Mouse (Mus musculus) c-Kit-positive CD71-positive TER-119-negative erythroid progenitor cells, embryonic 14.5 days (primary cell): Measurements from ENCODE around the gene Ifih1.
A peak's percentile ranks its signal among the peaks of the same experiment; 100 is the strongest.

ENCODE experiments used
- DNase-seq: peaks from one replicate; pipeline ENCODE4 v3.0.0-alpha.2; 2013; ENCODE audit warnings: low read depth

The Ifih1 gene

DNA sequence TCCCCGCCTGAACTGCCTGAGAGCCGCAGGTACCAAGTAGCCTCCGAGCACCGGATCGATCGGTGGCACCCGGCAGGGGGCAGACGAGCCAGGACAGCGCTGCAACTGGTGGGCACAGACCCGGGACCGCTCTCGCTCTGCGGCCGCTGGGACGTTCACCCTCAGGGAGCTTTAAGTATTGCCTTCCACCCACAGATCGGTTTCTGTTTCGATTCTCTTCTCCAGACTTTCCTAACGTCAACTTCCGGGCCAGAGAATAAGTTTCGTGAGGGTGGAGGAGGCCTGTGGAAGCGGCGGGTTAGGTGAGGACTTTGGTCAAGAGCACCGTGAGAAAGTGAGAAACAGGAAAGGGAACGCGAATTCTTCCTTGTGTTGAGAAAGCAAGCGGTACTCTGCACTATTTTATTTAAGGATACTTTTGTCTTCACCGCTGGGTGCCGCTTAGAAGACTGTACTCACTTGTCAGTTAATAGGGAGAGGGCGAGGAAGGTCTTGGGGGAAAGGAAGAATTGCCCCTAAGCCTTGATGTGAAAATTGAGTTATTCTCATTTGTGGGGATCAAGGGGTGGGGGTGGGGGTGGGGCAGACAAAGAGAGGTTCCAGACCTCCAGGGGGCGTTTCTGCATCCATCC, at the start of gene Ifih1:
Gene Ifih1 (minus strand): TSS at position 242 of the 632 bp plus-strand sequence.
- peak; percentile 52 for DNase-seq

DNA sequence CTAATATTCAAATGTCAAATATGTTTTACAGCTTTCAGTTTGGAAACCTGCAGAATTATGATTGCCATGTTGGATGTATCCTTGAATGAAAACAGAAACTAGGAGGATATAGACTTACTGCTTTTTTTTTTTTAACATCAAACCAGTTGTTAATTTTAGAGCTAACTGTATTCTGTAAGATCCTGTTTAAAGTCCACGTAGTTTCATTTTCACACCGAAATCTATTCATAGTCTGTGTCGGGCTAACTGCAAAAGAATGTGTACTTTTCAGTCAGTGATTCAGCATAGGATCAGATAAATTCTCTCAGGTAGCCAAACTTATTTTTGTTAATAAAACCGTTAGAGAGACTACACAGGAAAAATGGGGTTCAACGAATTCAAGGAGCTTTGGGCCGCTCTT, 39.9 kb upstream of the Ifih1 start:
- no peak for DNase-seq

GRCm38 (mm10) chr2:62684989-62685595, 39.0 kb upstream of the Ifih1 start:
- DNase-seq, result no peak

GRCm38 (mm10) chr2:62681667-62682066, 35.6 kb upstream of the Ifih1 start:
- DNase-seq, result no peak

DNA sequence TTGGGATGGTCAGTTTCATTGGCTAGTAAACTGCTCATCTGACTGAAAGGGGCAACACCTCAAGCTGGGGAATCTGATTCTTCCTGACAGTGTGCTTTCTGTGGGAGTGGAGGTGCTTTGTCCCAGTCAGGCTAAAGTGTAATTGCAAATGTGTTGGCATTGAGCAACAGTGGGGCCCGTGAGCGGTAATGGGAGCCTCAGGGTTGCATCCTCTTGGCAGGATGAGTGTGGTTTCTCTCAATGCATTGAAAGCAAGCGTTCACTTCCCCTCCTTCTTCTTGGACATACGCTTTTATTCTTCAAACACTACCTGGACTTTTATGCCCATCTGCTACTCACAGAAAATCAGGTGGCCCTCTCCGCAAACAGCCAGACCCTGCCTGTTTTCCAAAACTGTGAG, 26.7 kb upstream of the Ifih1 start:
- DNase-seq, result no peak

DNA sequence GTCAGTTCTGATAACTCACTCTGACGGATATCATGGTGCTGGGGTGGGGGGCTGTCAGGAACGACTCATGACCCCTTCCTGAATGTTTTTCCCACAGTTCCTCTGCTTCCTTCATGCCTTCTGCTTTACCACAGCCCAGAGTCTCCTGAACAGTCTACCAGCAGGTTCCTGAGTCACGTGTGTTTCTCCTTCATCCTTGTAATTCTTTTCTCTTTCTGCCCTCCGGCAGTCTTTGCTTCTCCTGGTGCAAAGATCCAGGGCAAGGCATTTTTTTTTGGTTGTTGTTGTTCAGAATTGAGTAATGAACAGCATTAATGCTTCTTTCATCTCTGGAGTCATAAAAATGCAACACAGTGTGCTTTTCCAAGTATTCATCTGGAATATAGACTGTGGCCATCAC, 24.7 kb upstream of the Ifih1 start:
- DNase-seq, result no peak

DNA sequence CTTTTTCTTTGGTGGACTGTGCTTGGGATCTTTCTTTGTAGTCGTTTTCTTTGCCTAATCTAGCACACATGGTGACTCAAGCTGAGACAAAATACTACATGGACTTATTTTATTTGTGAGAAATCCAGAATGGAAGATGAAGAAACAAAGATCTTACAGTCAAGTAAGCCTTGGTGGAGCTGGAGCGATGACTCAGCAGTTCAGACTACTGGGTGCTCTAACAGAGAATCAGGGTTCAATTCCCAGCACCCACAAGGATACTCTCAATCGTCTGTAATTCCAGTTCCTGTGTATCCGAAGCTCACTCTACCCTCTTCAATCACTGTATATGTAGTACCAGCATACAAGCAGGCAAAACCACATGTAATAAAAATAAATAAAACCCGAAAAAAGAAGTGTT, 24.2 kb upstream of the Ifih1 start:
- DNase-seq, result no peak

DNA sequence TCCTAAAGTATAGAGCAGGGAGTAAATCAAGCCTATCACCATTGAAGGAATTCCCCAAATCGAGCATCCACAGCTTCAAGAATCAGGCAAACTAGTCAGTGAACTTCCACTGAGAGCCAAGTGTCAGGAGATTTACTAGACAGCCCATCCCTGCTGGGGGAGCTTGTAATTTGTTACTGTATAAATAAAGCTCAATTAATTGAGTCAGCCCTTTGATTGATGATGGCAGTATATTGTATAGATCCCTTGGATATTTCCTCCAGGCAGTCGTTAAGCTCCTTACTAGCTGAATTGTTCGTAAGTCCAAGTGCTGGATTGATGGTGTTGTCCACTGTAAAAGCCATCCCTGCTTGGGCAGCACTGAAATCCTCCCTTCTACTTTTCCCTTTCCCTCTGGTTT, 23.8 kb upstream of the Ifih1 start:
- DNase-seq, result no peak

DNA sequence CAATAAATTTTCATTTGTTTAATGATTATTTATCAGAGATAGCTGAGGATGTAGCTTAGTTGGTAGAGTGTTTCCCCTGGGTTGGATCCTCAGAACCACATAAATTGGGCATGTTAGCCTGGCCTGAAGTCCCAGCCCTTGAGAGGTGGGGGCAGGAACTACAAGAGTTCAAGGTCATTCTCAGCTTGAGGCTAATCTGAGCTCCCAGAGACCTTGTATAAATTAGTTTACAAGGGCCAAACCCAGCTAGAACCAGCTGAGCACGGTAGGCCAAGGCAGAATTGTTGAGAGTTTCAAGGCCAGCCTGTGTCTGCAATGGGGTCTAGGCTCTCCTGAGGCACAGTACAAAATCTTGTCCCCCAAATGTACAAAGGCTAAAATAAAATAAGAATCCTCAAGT, 19.5 kb upstream of the Ifih1 start:
- DNase-seq, result no peak

GRCm38 (mm10) chr2:62664839-62665238, 18.8 kb upstream of the Ifih1 start:
- no peak for DNase-seq

GRCm38 (mm10) chr2:62664135-62664670, 18.1 kb upstream of the Ifih1 start, which contains the start of gene Gca:
Gca (plus strand) TSS chr2:62664285.
- peak; percentile 75 for DNase-seq

DNA sequence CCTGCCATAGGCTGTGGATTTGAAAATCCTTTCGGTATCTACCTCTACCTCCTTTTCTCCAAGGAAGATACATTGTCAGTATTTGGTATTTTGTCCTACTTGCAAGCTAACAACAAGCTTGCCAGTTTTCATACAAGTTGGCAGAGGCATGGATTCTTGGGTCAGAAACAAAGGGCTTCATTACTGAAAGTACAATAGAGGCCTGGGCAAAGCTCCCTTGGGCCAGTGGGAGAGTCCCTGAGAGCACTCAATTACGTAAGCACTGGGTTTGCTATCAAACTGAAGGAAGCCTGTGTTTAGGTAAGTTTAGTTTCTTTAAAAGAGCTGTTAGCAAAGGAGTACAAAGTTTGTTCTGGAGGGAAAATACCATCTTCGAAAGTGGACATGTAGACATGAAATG, 16.5 kb upstream of the Ifih1 start:
- DNase-seq, result no peak

DNA sequence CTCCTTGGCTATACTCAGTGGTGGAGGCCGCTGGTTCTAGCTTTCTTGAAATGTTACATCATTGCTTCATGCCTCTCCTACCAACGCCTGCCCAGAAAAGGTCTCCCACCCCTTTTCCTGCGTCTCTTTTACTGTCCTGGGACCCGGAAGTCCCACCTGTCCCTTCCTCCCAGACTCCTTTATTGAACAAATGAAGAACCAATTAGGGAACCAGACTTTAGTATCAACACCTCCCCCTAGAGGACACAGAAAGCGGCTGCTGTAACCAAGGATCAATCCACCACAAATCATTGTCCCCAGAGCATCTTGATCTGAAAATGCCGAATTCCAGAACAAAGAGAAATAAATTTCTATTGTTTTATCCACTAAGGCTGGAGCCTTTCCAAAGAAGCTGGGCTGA, 14.5 kb upstream of the Ifih1 start:
- DNase-seq, result no peak

DNA sequence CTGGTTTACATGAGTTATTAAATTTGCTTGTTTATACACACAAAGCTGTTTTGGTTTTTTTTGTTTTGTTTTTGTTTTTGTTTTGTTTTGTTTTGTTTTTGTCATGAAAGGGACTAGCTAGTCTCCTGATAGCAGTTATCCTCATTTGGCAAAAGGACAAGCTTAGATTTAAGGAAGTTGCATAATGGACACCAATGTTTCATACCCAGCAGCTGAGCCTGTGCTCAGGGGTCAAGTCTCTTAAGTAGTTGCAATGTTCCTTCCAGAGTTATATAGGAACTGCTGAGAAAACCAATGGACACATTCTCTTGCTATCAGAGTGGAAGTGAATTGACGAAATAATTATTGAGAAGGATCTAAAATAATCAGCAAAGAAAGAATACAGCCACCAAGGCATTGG, 10.0 kb upstream of the Ifih1 start:
- no peak for DNase-seq

DNA sequence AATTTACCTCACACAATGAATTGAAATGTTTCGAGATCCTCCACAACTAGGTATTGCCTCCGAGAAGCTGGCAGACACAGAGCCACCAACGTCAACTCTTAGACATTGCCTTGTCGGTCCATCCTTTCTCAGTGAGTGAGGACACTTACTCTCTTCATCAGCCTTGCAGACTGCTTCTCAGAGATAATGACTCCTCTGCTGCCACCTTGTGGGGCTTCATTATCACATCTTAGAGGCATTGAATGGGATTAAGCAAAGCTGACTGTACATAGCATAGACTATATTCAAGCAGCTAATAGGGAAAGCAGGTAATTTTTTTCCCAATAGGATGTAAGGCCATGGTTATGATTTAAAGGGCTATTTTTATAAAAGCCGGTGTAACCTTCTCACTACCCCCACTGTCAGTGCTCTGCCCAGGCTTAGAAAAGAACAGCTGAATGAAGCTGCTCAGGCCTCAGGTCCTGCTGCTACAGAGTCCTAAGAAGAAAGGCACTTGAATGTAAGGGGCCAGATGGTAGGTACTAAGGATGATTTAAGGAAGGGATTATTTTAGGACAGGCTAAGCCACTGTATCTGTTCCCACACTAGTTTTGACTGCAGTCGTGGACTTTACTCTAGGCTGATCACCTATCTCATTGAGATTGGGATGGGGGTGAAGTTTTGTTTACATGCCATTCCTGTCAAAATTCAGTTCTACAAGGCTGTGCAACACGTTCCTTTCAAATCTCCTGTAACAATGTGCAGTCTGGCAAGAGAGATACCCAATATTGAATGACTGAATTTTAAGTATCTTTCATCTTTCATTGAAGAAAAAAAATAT, 8.7 kb upstream of the Ifih1 start:
- DNase-seq, result peak; percentile 54

DNA sequence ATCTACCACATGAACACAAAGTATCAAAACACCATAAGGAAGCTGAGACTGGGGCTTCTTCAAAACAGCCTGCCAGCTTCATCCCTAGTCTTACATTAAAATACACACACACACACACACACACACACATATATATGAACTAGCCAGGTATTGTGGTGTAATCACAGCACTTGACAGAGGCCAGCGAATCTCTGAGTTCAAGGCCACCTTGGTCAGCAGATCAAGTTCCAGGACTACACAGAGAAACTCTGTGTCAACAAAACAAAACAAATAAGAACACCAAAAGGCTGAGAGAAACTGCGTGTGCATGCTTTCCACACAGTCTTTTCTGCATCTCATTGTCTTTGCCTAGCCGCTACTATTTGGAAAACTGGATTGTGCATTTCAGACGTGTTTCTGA, 6.4 kb upstream of the Ifih1 start:
- DNase-seq, result no peak

DNA sequence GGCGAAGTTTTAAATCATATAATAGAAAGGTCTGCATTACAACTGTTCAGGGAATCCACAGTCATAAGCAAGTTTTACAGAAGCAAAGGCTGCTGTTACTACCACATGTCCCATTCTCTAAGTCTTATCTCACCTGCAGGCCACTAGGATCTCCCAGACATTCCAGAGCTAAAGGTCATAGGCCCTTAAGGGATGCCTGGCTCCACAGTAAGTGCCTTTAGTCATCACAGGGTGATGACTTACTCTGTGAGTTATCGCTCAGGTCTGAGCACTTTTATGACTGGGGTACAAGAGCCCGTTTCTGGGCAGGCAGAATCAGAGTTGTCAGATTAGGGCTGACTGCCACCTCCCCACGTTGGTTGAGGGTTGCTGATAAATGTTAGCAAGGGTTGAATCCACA, 5.8 kb upstream of the Ifih1 start:
- DNase-seq, result no peak

- no peak for DNase-seq
Observed at GRCm38 (mm10) chr2:62646671-62647289, 725 bp upstream of the Ifih1 start.

GRCm38 (mm10) chr2:62645475-62645874, 580 bp downstream of the Ifih1 start:
- DNase-seq, result no peak

- DNase-seq, result no peak
Observed at GRCm38 (mm10) chr2:62644891-62645290, 1.2 kb downstream of the Ifih1 start.

DNA sequence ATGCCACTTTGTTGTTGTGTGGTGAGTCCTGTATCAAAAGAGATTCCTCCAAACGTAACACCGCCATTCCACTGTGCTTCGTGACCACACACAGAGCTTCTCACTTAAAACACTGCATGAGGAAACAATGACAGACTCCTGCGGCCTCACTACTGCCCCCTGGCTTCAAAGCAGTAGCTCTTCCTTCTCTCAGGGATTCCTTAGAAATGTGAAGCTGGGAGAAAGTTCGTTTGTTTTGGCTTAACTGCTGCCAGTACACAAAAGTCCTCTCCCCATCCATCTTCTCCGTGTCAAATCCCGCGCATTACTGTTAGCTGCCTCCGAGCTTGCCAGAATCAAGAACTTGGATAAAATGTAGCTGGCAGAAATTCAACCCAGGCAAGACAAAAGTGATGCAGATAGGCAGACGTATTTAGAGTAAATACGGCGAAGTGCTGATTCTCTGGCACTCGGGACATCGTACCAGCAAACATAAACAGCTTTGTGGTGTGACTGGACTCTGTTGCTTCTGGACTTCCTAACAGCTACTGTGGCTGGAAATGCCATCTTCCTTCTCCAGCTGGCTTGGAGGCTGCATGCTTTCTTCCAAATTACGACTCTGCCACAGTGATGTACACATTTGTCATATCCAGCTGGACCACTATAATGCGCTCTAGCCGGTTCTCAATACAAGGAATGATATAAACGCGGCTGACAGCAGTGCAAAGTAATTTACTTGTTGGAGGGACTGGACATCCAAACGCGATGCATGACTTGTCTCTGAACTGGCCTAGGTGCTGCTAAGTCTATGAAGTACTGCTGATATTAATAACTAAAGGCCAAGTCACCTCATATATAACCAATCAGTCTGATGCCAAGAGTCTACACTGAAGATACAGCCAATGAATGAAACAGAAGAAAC, 2.4 kb downstream of the Ifih1 start:
- DNase-seq, result no peak

- DNase-seq, result no peak
Observed at GRCm38 (mm10) chr2:62639869-62640268, 6.2 kb downstream of the Ifih1 start.
